Mouse (Mus musculus): ENCODE measurements around the gene Cage1.

Cage1 gene

GRCm38 (mm10) chr13:37965126-37965914 lies 71.5 kb downstream of the Cage1 start:
- DNase-seq (ENCODE audit: low spot score in 2 of 2), result no peak

- no peak for DNase-seq (ENCODE audit: low spot score in 2 of 2)
These were observed 72.5 kb downstream of the Cage1 start for GRCm38 (mm10) chr13:37964128-37965087.

GRCm38 (mm10) chr13:37963354-37964007 lies 73.4 kb downstream of the Cage1 start:
- peak in 1 of 2 experiments; percentile 82 for DNase-seq (ENCODE audit: low spot score in 2 of 2)

GRCm38 (mm10) chr13:37962541-37962940 lies 74.3 kb downstream of the Cage1 start:
- DNase-seq (ENCODE audit: low spot score in 2 of 2), result no peak

- no peak for DNase-seq (ENCODE audit: low spot score in 2 of 2)
These were observed 76.9 kb downstream of the Cage1 start for GRCm38 (mm10) chr13:37959936-37960335.

- no peak for DNase-seq (ENCODE audit: low spot score in 2 of 2)
These were observed 77.5 kb downstream of the Cage1 start for GRCm38 (mm10) chr13:37959239-37959907.

GRCm38 (mm10) chr13:37958498-37959238 lies 78.2 kb downstream of the Cage1 start:
- DNase-seq (ENCODE audit: low spot score in 2 of 2), result no peak

Measured in left cerebral cortex, adult 9 months (tissue).